Mouse (Mus musculus) G1E (cell line): ENCODE measurements at regions not wholly inside any gene's neighbourhood (a gene's known extent, or its start where the extent isn't known, plus 50 kb on each side); places are given as distances from the start of the nearest gene placed in this dataset.

Experiments
- ATAC-seq: 2 replicates; pipeline ENCODE4 v1.8.0; 2016; ENCODE audit warnings: mild to moderate bottlenecking; ENCODE audit not compliant: insufficient number of reproducible peaks, poor library complexity, low FRiP score, severe bottlenecking; ENCODE audit errors: extremely low read depth
- DNase-seq: peaks from one replicate; pipeline ENCODE4 v3.0.0; 2012; ENCODE audit warnings: low spot score
- H3K27me3 ChIP-seq: 2 replicates; pipeline ENCODE4 v1.6.1; 2012; ENCODE audit warnings: mild to moderate bottlenecking, low read length, inconsistent platforms; ENCODE audit not compliant: insufficient read depth
- H3K36me3 ChIP-seq: replicated peaks from 2 replicates; pipeline ENCODE3; 2012; ENCODE audit warnings: mild to moderate bottlenecking, inconsistent platforms
- H3K4me1 ChIP-seq: 2 replicates; pipeline ENCODE4 v1.6.1; 2012; ENCODE audit warnings: low read depth, low read length, inconsistent platforms, mixed read lengths; ENCODE audit not compliant: insufficient read depth
- H3K4me3 ChIP-seq: 2 replicates; pipeline ENCODE4 v1.5.1; 2012; ENCODE audit warnings: low read depth, mild to moderate bottlenecking, inconsistent platforms, low read length, moderate library complexity, mixed read lengths
- H3K9me3 ChIP-seq: replicated peaks from 2 replicates; pipeline ENCODE4 v1.6.1; 2012; ENCODE audit warnings: inconsistent platforms
- CTCF ChIP-seq: IDR thresholded peaks from 2 replicates; pipeline ENCODE4 v1.5.1; 2012; ENCODE audit warnings: low read depth, low read length, inconsistent platforms, mixed read lengths
- GATA1 ChIP-seq: IDR thresholded peaks from 2 replicates; pipeline ENCODE4 v1.6.1; 2012; ENCODE audit warnings: borderline replicate concordance, low read length, inconsistent platforms, mixed read lengths
- GATA2 ChIP-seq: IDR thresholded peaks from 2 replicates; pipeline ENCODE4 v1.6.1; 2012; ENCODE audit warnings: low read depth, low read length, inconsistent platforms, borderline replicate concordance
- POLR2AphosphoS5 ChIP-seq: IDR thresholded peaks from 2 replicates; pipeline ENCODE4 v1.6.1; 2012; ENCODE audit warnings: low read depth, low read length, inconsistent platforms; ENCODE audit not compliant: insufficient replicate concordance
- TAL1 ChIP-seq: conservative IDR thresholded peaks from 2 replicates; pipeline ENCODE4 v1.6.1; 2012; ENCODE audit warnings: low read depth, low read length, inconsistent platforms, mixed read lengths

- H3K4me3 ChIP-seq = no peak overlapping the region
- DNase-seq (no peak), ATAC-seq (no peak)
- no peaks in the 10 kb centered on the region for H3K9me3 ChIP-seq
- no peaks in the 10 kb centered on the region for H3K4me1 ChIP-seq
- H3K27me3 ChIP-seq = no peaks in the 10 kb centered on the region
- H3K36me3 ChIP-seq = no peaks in the 10 kb centered on the region
- TF ChIP-seq TAL1 (no peak), CTCF (no peak), GATA1 (no peak), GATA2 (no peak)
Measured at GRCm38 (mm10) chr10:117493824-117494121, 114.0 kb upstream of the Cpsf6 start.

GRCm38 (mm10) chr10:117493091-117493823 is 113.4 kb upstream of the Cpsf6 start:
- H3K4me3 ChIP-seq = no peak overlapping the region

DNA sequence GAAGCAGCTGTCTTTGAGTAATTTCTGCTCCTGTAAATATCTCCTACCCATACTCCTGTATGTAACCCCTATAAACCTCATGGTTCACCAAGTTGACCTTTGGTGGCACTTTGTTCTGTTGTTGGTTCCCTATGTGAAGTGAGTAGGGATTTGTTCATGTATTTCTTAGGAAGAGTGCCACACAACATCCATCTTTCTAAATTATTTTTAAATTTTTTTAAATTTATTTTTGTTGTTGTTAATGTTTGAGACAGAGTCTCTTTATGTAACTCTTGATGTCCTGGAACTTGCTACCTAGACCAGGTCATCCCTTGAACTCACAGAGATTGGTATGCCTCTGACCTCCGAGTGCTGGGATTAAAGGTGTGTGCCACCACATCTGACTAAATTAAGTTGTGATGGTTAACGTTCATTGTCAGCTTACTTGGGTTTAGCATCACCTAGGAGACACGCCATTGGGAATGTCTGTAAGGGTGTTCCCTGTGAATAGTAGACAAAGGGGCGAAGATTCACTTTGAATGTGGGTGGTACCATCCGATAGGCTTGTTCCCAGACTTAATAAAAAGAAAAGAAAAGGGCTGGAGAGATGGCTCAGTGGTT is 112.7 kb upstream of the Cpsf6 start:
- no peaks in the 10 kb centered on the region for H3K36me3 ChIP-seq
- H3K9me3 ChIP-seq = no peaks in the 10 kb centered on the region
- no peak overlapping the region for H3K4me3 ChIP-seq
- H3K27me3 ChIP-seq = no peaks in the 10 kb centered on the region
- TF ChIP-seq CTCF (no peak), TAL1 (no peak), GATA1 (no peak), GATA2 (no peak), POLR2AphosphoS5 (no peak)
- no peak for DNase-seq
- no peak for ATAC-seq
- H3K4me1 ChIP-seq = no peaks in the 10 kb centered on the region

More at GRCm38 (mm10) chr10:117493091-117493823, 113.4 kb upstream of the Cpsf6 start:
- ATAC-seq = no peak
- TF ChIP-seq GATA2 (no peak), TAL1 (no peak), CTCF (no peak), POLR2AphosphoS5 (no peak), GATA1 (no peak)
- H3K36me3 ChIP-seq = no peaks in the 10 kb centered on the region
- H3K27me3 ChIP-seq = no peaks in the 10 kb centered on the region
- DNase-seq = no peak
- no peaks in the 10 kb centered on the region for H3K4me1 ChIP-seq
- H3K9me3 ChIP-seq = no peaks in the 10 kb centered on the region

DNA sequence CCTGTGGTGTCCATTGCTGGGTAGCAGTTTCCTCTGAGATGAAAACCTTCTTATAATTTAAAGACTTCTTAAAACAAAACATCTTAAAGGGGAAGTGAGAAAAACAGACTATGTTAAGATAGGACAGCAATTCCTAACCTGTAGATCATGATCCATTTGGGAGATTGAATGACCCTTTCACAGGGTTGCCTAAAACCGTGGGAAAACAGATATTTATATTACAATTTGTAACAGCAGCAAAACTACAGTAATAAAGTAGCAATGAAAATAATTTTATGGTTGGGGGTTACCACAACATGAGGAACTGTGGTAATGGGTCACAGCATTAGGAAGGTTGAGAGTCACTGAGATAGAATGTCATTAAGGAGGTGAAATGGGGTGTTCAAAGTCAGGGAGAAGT is 111.9 kb upstream of the Cpsf6 start:
- no peaks in the 10 kb centered on the region for H3K4me1 ChIP-seq
- no peak overlapping the region for H3K4me3 ChIP-seq
- no peaks in the 10 kb centered on the region for H3K9me3 ChIP-seq
- no peak for DNase-seq
- ATAC-seq = no peak
- H3K36me3 ChIP-seq = no peaks in the 10 kb centered on the region
- TF ChIP-seq POLR2AphosphoS5 = no peak
- no peak for TF ChIP-seq CTCF
- TF ChIP-seq TAL1 = no peak
- no peak for TF ChIP-seq GATA1
- TF ChIP-seq GATA2 = no peak
- H3K27me3 ChIP-seq = no peaks in the 10 kb centered on the region

GRCm38 (mm10) chr10:117490851-117491595 is 111.2 kb upstream of the Cpsf6 start:
- Histone ChIP-seq H3K36me3 (no peaks in the 10 kb centered on the region), H3K27me3 (no peaks in the 10 kb centered on the region), H3K9me3 (no peaks in the 10 kb centered on the region), H3K4me3 (no peak overlapping the region), H3K4me1 (no peaks in the 10 kb centered on the region)
- no peak for ATAC-seq
- DNase-seq = no peak
- TF ChIP-seq TAL1 (no peak), POLR2AphosphoS5 (no peak), GATA2 (no peak), GATA1 (no peak), CTCF (no peak)

DNA sequence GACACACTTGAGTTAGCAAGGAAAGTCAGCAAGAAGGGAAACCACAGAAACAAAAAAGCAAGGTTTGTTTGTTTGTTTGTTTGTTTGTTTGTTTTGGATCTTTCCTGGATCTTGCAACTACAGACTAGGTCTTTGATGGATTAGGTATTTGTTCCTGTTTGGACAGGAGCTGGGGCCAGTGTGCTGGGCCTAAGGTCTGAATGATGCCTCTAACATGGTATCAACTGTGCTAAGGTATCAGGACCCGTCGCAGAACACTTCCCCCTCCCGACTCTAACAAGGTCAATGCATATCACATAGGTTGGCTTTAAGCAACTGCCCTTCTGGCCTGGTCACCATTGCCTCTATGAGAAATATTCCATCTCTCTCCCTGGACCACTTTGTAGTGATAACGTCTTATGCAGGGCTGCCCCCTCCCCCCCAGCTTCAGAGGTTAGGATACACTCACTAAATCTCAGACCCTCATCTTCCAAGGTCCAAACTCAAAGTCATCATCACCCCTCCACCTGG is 103.3 kb upstream of the Cpsf6 start:
- H3K9me3 ChIP-seq = no peaks in the 10 kb centered on the region
- H3K4me3 ChIP-seq = no peak overlapping the region
- no peaks in the 10 kb centered on the region for H3K4me1 ChIP-seq
- DNase-seq (no peak), ATAC-seq (no peak)
- H3K27me3 ChIP-seq = peaks cover 1% of the 10 kb centered on the region; the same call in 1 of the 2 replicates
- H3K36me3 ChIP-seq = no peaks in the 10 kb centered on the region
- TF ChIP-seq GATA1 (no peak), GATA2 (no peak), CTCF (no peak), TAL1 (no peak), POLR2AphosphoS5 (no peak)
